28 mouse cellular contexts compared by ENCODE assay signal in the genomic region with DNA sequence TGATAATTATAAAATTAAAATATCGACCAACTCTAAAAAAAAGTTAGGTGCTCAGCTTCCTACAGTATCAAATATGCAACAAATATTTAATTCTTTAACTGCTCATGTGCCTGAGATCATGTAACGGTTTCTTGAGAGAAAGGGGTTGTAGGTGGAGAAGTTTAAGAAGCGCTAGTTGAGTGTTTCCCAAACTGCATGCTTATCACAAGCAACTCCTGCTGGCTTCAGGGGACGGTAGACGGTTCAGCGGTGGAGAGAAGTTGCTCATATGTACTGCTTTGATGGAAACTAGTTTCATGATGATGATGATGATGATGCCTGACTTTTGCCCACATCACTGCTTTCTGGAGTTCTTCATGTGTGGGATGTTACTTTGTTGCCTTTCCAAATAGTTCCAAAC.
"Had no signal": no experiment of that assay in that cellular context is flagged by ENCODE, and none has a peak within 500 bp of the region (broad histone marks: within the 10 kb centered on the region; RNA-seq: fewer than 3 reads in every experiment).

No protein-coding gene starts in this region.

- H3K4me2 ChIP-seq: embryonic facial prominence, embryonic 12.5 days; embryonic facial prominence, embryonic 13.5 days; embryonic facial prominence, embryonic 15.5 days; forebrain, embryonic 12.5 days; forebrain, embryonic 13.5 days; forebrain, embryonic 15.5 days had no signal

- H3K4me3 ChIP-seq: embryonic facial prominence, embryonic 10.5 days; embryonic facial prominence, embryonic 12.5 days; embryonic facial prominence, embryonic 13.5 days; embryonic facial prominence, embryonic 15.5 days; erythroblast, embryonic 14.5 days; forebrain, embryonic 10.5 days; forebrain, embryonic 12.5 days; forebrain, embryonic 13.5 days; forebrain, embryonic 15.5 days; gastrocnemius, adult 2 months; heart, adult 2 months had no signal

- H3K27me3 ChIP-seq: embryonic facial prominence, embryonic 12.5 days; embryonic facial prominence, embryonic 13.5 days; embryonic facial prominence, embryonic 15.5 days had no signal

- ATAC-seq: forebrain, embryonic 13.5 days; forebrain, embryonic 14.5 days; forebrain, embryonic 15.5 days; forebrain, embryonic 16.5 days; forebrain, postnatal 0 days had no signal

- DNase-seq: cerebellum, adult 2 months; cerebellum, adult 8-10 months; cerebellum, adult 9-10 months; cerebellum, adult 9-11 months; cerebellum, postnatal 10 days; cerebellum, postnatal 14 days; cerebellum, postnatal 25 days; cerebellum, postnatal 36 days; embryo, embryonic 11 days; forebrain, postnatal 0 days; gastrocnemius, adult 2 months; gastrocnemius, postnatal 10 days; gastrocnemius, postnatal 14 days; gastrocnemius, postnatal 25 days; gastrocnemius, postnatal 36 days; heart, adult 18-20 months; heart, adult 2 months had no signal

- H3K36me3 ChIP-seq: embryonic facial prominence, embryonic 10.5 days; embryonic facial prominence, embryonic 12.5 days; embryonic facial prominence, embryonic 13.5 days; embryonic facial prominence, embryonic 15.5 days; forebrain, embryonic 10.5 days; forebrain, embryonic 12.5 days; forebrain, embryonic 15.5 days had no signal

- H3K9ac ChIP-seq: embryonic facial prominence, embryonic 12.5 days; embryonic facial prominence, embryonic 13.5 days; embryonic facial prominence, embryonic 15.5 days; forebrain, embryonic 12.5 days; forebrain, embryonic 13.5 days; forebrain, embryonic 15.5 days; forebrain, postnatal 0 days had no signal

- H3K27ac ChIP-seq: embryonic facial prominence, embryonic 10.5 days; embryonic facial prominence, embryonic 12.5 days; embryonic facial prominence, embryonic 13.5 days; embryonic facial prominence, embryonic 15.5 days; forebrain, embryonic 10.5 days; forebrain, embryonic 12.5 days; forebrain, embryonic 13.5 days; forebrain, embryonic 15.5 days; gastrocnemius, adult 2 months; heart, adult 2 months had no signal

- H3K9me3 ChIP-seq: embryonic facial prominence, embryonic 10.5 days; embryonic facial prominence, embryonic 12.5 days; embryonic facial prominence, embryonic 13.5 days; embryonic facial prominence, embryonic 15.5 days; forebrain, embryonic 10.5 days; forebrain, embryonic 12.5 days; forebrain, embryonic 13.5 days; forebrain, embryonic 15.5 days had no signal
